Mouse (Mus musculus) heart, embryonic 16.5 days (tissue): ENCODE measurements around the gene 4930474N05Rik. TPM values are rescaled to one million over a fixed set of nuclear protein-coding genes. Genes with fewer than 3 reads are reported as not detected.

Source experiments
- ATAC-seq: fragments of 200-750 bp; cut with Nextera tagmentation; replicated peaks from 2 replicates; pipeline ENCODE4 v1.8.0; 2017; ENCODE audit warnings: moderate number of reproducible peaks; ENCODE audit not compliant: insufficient read depth, low FRiP score; ENCODE audit errors: extremely low read depth
- H3K27ac ChIP-seq: fragments of 300-500 bp; sonication (generic); 2 replicates; pipeline ENCODE4 v1.5.1; 2014; ENCODE audit warnings: mild to moderate bottlenecking, low read length, control low read depth, moderate library complexity
- H3K27me3 ChIP-seq: fragments of 300-500 bp; sonication (generic); 2 replicates; pipeline ENCODE4 v1.6.1; 2014; ENCODE audit warnings: low read length, mixed read lengths; ENCODE audit not compliant: control insufficient read depth, insufficient read depth
- H3K36me3 ChIP-seq: fragments of 300-500 bp; sonication (generic); 2 replicates; pipeline ENCODE4 v1.6.1; 2014; ENCODE audit not compliant: control insufficient read depth, insufficient read depth
- H3K4me1 ChIP-seq: fragments of 300-500 bp; sonication (generic); 2 replicates; pipeline ENCODE4 v1.6.1; 2014; ENCODE audit warnings: low read length, mixed read lengths; ENCODE audit not compliant: control insufficient read depth, insufficient read depth
- H3K4me2 ChIP-seq: fragments of 300-500 bp; sonication (generic); 2 replicates; pipeline ENCODE4 v1.6.1; 2014; ENCODE audit warnings: low read depth, mild to moderate bottlenecking, control low read depth, low read length
- H3K4me3 ChIP-seq: fragments of 300-500 bp; sonication (generic); 2 replicates; pipeline ENCODE4 v1.5.1; 2014; ENCODE audit warnings: mild to moderate bottlenecking, control low read depth, low read length
- H3K9ac ChIP-seq: fragments of 300-500 bp; sonication (generic); 2 replicates; pipeline ENCODE4 v1.6.1; 2014; ENCODE audit warnings: low read length, control low read depth
- H3K9me3 ChIP-seq: fragments of 300-500 bp; sonication (generic); replicated peaks from 2 replicates; pipeline ENCODE4 v1.6.1; 2016; ENCODE audit warnings: low read length; ENCODE audit not compliant: control insufficient read depth
- whole genome bisulfite sequencing: fragments of 180-500 bp; shearing (Covaris S2); extraction: QIAGEN DNeasy Blood & Tissue Kit; methylation state at CpG from one replicate; pipeline ENCODE4 v1.1.7; 2014; 5-methylcytosine and 5-hydroxymethylcytosine counted together
- polyA plus RNA-seq: library from polyadenylated mRNA; unstranded; fragments of >200 nt; fragmentation: Nextera tagmentation; extraction: Ambion mirVana; gene quantifications from 2 replicates; pipeline ENCODE4 v1.2.1, GENCODE M21; 2015

Gene 4930474N05Rik
- polyA plus RNA-seq, 1 experiment from 2014 or later, result not detected

GRCm38 (mm10) chr14:36137696-36138095 is 43.0 kb downstream of the 4930474N05Rik start:
- ATAC-seq, result no peak
- 86% methylated on average over 4 of the region's 4 CpGs for WGBS
- H3K4me3 ChIP-seq, result no peak overlapping the region
- no peak overlapping the region for H3K27ac ChIP-seq
- no peaks in the 10 kb centered on the region for H3K9me3 ChIP-seq
- H3K27me3 ChIP-seq, result no peaks in the 10 kb centered on the region
- H3K4me2 ChIP-seq, result no peak overlapping the region
- H3K4me1 ChIP-seq, result no peaks in the 10 kb centered on the region
- H3K36me3 ChIP-seq, result no peaks in the 10 kb centered on the region
- H3K9ac ChIP-seq, result no peak overlapping the region

- ATAC-seq, result no peak
- no peaks in the 10 kb centered on the region for H3K27me3 ChIP-seq
- H3K36me3 ChIP-seq, result no peaks in the 10 kb centered on the region
- no peak overlapping the region for H3K9ac ChIP-seq
- H3K27ac ChIP-seq, result no peak overlapping the region
- no peaks in the 10 kb centered on the region for H3K9me3 ChIP-seq
- no peak overlapping the region for H3K4me2 ChIP-seq
- H3K4me1 ChIP-seq, result no peaks in the 10 kb centered on the region
- no peak overlapping the region for H3K4me3 ChIP-seq
These were observed 50.5 kb downstream of the 4930474N05Rik start for GRCm38 (mm10) chr14:36145261-36145660.
